Comparison of ENCODE assay signal across 8 mouse cellular contexts in genomic region chr14:11554306-11555041, GRCm38 (mm10). TPM values are rescaled to one million over a fixed set of nuclear protein-coding genes. Genes with fewer than 3 reads are reported as not detected.
DNase-seq lines count a peak whose midpoint lies in the region; ATAC-seq and TF ChIP-seq lines count a peak whose summit lies in the region.

No protein-coding gene starts in this region.

- no peaks in the 10 kb centered on the region for H3K9me3 ChIP-seq in hindbrain, embryonic 16.5 days (ENCODE audit: control insufficient read depth, low read length)

- 0% methylated on average over 43 of the region's 46 CpGs for WGBS in hindbrain, embryonic 16.5 days

- peak overlapping the region; percentile 72 for H3K4me2 ChIP-seq in hindbrain, embryonic 16.5 days (ENCODE audit: low read length)

- H3K4me3 ChIP-seq in cortical plate, adult 2 months (ENCODE audit: insufficient read depth, low read length): peak overlapping the region; percentile 87
- peak overlapping the region; percentile 89 for H3K4me3 ChIP-seq in hindbrain, embryonic 16.5 days (ENCODE audit: low read length)

- H3K4me1 ChIP-seq in cortical plate, adult 2 months (ENCODE audit: control insufficient read depth, insufficient read depth, low read length): 0 out of 2 replicates have a peak, but pooled peaks cover 1% of the 10 kb centered on the region
- H3K4me1 ChIP-seq in hindbrain, embryonic 16.5 days (ENCODE audit: control insufficient read depth, insufficient read depth, low read depth, low read length): peaks cover 9% of the 10 kb centered on the region

- H3K36me3 ChIP-seq in hindbrain, embryonic 16.5 days (ENCODE audit: control insufficient read depth, insufficient read depth, low read length): no peaks in the 10 kb centered on the region

- H3K27me3 ChIP-seq in hindbrain, embryonic 16.5 days (replicated peaks; ENCODE audit: control insufficient read depth, insufficient read depth, low read length): no peaks in the 10 kb centered on the region

- peak overlapping the region; percentile 90 for H3K9ac ChIP-seq in hindbrain, embryonic 16.5 days (ENCODE audit: low read depth, low read length)

- H3K27ac ChIP-seq in cortical plate, adult 2 months (ENCODE audit: insufficient read depth, low read length): peak overlapping the region; percentile 87
- peak overlapping the region; percentile 97 for H3K27ac ChIP-seq in hindbrain, embryonic 16.5 days (ENCODE audit: low read depth, low read length)

- DNase-seq in adrenal gland, adult 18-20 months (ENCODE audit: low spot score in 2 of 2): peak; percentile 58 to 66
- peak; percentile 14 to 45 for DNase-seq in gastrocnemius, adult 8-10 months (ENCODE audit: low spot score in 2 of 2)
- peak; percentile 36 to 51 for DNase-seq in left cerebral cortex, adult 8-10 months (ENCODE audit: low spot score in 2 of 2)
- DNase-seq in lung, postnatal 36 days: peak; percentile 58
- peak; percentile 27 to 38 for DNase-seq in right cerebral cortex, postnatal 36 days (ENCODE audit: low spot score in 2 of 2)

- ATAC-seq in hindbrain, embryonic 16.5 days: peak; percentile 46
- ATAC-seq in inflammation-experienced regulatory T-cells, adult 6 months: no peak

- TF ChIP-seq POLR2A in cortical plate, adult 2 months (IDR thresholded peaks at IDR 0.05; ENCODE audit: extremely low read depth, insufficient read depth, low read length): peak; percentile 40; the same call in 1 of the 2 replicates

- TF ChIP-seq CTCF in cortical plate, adult 2 months (IDR thresholded peaks at IDR 0.05; ENCODE audit: extremely low read depth, insufficient read depth, low read length): no peak

RNA-seq across cellular contexts. Expression of gene Ptprg, which starts 1.1 kb away (rescaled TPM):
- total RNA-seq in adrenal gland, adult 18-20 months (2021): 100 to 1,000 TPM in 1 of 2 experiments, 10 to 100 TPM in 1; 78.0 to 111 TPM
- polyA plus RNA-seq in cortical plate, adult 2 months (2012; rRNA removed): 27.9 and 31.0 TPM in 2 replicates
- total RNA-seq in gastrocnemius, adult 8-10 months (2022): 10 to 100 TPM; 13.3 to 22.4 (median 19.1) TPM
- polyA plus RNA-seq in hindbrain, embryonic 16.5 days (2015; fragmentation: Nextera tagmentation; extraction: Ambion mirVana): 38.5 and 44.5 TPM in 2 replicates
- 10 to 100 TPM; 67.3 to 90.1 (median 75.5) TPM for total RNA-seq in left cerebral cortex, adult 8-10 months (2022)
- under 1 TPM in 1 of 3 experiments, not detected in 2; 0.24 TPM for polyA plus RNA-seq in inflammation-experienced regulatory T-cells, adult 6 months (2017; shearing (Covaris generic))
